Comparison of ENCODE assay signal across 12 mouse cellular contexts in genomic region chr9:71709199-71709598, GRCm38 (mm10).
A peak's percentile ranks its signal among the peaks of the same experiment; 100 is the strongest.
DNase-seq lines count a peak whose midpoint lies in the region; ATAC-seq lines count a peak whose summit lies in the region.
"Had no signal": no experiment of that assay in that cellular context is flagged by ENCODE, and none has a peak within 500 bp of the region (broad histone marks: within the 10 kb centered on the region; RNA-seq: fewer than 3 reads in every experiment).

No protein-coding gene starts in this region.

- peak; percentile 30 for DNase-seq in lung, postnatal 36 days
- no peak for DNase-seq in lung, adult 18-20 months
- DNase-seq in c-Kit-positive CD71-positive TER-119-positive erythroid progenitor cells, embryonic 14.5 days (ENCODE audit: low spot score), result peak; percentile 29
- DNase-seq in heart, postnatal 4 days, result peak; percentile 27
- no peak for DNase-seq in layer of hippocampus, adult 8-10 months (ENCODE audit: low spot score in 2 of 2)
- DNase-seq in testis, postnatal 14 days (ENCODE audit: low spot score), result no peak
- DNase-seq: cerebellum, adult 8-10 months; thymus, adult 2 months had no signal

- peak; percentile 24 for ATAC-seq in megakaryocyte, adult 5-6 weeks (ENCODE audit: poor library complexity, severe bottlenecking)
- ATAC-seq: forebrain, embryonic 15.5 days; midbrain, embryonic 15.5 days; Patski had no signal

Comparison
In these comparisons a context has a peak if more than half of its experiments do, and no peak if none do; other contexts are left out.
1. DNase-seq: peak in lung, postnatal 36 days (single experiment), c-Kit-positive CD71-positive TER-119-positive erythroid progenitor cells, embryonic 14.5 days (single experiment) and heart, postnatal 4 days (single experiment); none in lung, adult 18-20 months (0 of 2), layer of hippocampus, adult 8-10 months (0 of 2) and testis, postnatal 14 days (single experiment).